Mouse (Mus musculus): ENCODE data around the gene Eif5b. TPM values are rescaled to one million over a fixed set of nuclear protein-coding genes. Genes with fewer than 3 reads are reported as not detected.
"Not testable (repeated sequence)": the region's sequence is repeated elsewhere in the genome, so short reads cannot be mapped to it uniquely, and the experiment has no call there.

Gene Eif5b
- total and polyA plus RNA-seq, 2 experiments: 3.4 to 17.1 TPM

DNA sequence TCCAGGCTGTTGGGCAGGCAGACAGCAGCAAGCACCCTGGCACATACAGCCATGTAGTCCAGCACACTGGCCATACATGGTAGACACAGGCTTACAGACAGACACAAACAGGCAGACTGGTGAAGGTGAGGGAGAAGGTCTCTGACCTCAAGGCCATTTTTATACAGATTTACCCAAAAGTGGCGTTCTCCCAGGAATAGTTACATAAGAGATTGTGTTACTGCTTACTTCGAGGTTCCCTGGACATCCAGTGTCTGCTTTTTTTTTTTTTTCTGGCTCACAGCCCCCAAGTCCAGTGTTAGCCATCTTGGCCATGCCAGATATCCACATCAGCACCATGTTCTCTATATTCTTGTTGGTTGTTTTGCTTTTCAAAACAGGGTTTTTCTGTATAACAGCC lies 39.3 kb upstream of the Eif5b start:
- H3K27me3 ChIP-seq (ENCODE audit: control insufficient read depth, insufficient read depth, low read length): no peaks in the 10 kb centered on the region
- WGBS: 34% methylated on average over 2 of the region's 2 CpGs
- TF ChIP-seq CTCF (IDR thresholded peaks at IDR 0.05; ENCODE audit: low read depth, low read length) (no peak), POLR2A (IDR thresholded peaks at IDR 0.05; ENCODE audit: extremely low read depth, insufficient read depth, low read length) (no peak)
- H3K79me2 ChIP-seq (ENCODE audit: control insufficient read depth, insufficient read depth, low read length): no peaks in the 10 kb centered on the region
- H3K4me1 ChIP-seq (ENCODE audit: control insufficient read depth, insufficient read depth, low read length): no peaks in the 10 kb centered on the region
- H3K27ac ChIP-seq (replicated peaks; ENCODE audit: insufficient read depth, low read depth, low read length): no peak overlapping the region
- no peak overlapping the region for H3K9ac ChIP-seq (ENCODE audit: low read depth, low read length)
- H3K4me3 ChIP-seq (ENCODE audit: insufficient read depth, low read depth, low read length): no peak overlapping the region
- H3K36me3 ChIP-seq (ENCODE audit: control insufficient read depth, insufficient read depth, low read length): no peaks in the 10 kb centered on the region
- DNase-seq (ENCODE audit: extremely low read depth, low read depth, low spot score): no peak

DNA sequence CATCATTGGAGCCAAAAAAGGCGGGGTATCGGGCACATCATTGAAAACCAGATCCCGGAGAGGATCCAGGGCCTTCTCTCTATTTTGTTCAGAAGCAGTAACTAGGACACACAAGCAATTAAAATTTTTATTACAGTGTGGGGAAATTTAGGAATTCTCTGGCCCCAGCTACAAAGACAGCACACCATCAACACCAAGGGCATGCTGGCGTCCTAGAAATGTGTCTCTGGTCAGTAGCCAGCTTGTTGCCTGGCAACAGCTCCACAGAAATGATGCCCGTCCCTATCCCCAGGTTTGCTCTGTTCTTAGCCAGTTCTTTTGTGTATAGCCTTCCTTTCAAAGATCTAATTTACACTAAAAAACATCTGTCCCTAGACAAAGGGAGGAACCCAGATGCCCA lies 38.3 kb upstream of the Eif5b start:
- no peak for DNase-seq (ENCODE audit: extremely low read depth, low read depth, low spot score)
- H3K27me3 ChIP-seq (ENCODE audit: control insufficient read depth, insufficient read depth, low read length): no peaks in the 10 kb centered on the region
- H3K4me1 ChIP-seq (ENCODE audit: control insufficient read depth, insufficient read depth, low read length): no peaks in the 10 kb centered on the region
- no peak overlapping the region for H3K4me3 ChIP-seq (ENCODE audit: insufficient read depth, low read depth, low read length)
- no peaks in the 10 kb centered on the region for H3K79me2 ChIP-seq (ENCODE audit: control insufficient read depth, insufficient read depth, low read length)
- no peak overlapping the region for H3K9ac ChIP-seq (ENCODE audit: low read depth, low read length)
- no peak overlapping the region for H3K27ac ChIP-seq (replicated peaks; ENCODE audit: insufficient read depth, low read depth, low read length)
- TF ChIP-seq CTCF (IDR thresholded peaks at IDR 0.05; ENCODE audit: low read depth, low read length) (no peak), POLR2A (IDR thresholded peaks at IDR 0.05; ENCODE audit: extremely low read depth, insufficient read depth, low read length) (no peak)
- 82% methylated on average over 5 of the region's 5 CpGs for WGBS
- no peaks in the 10 kb centered on the region for H3K36me3 ChIP-seq (ENCODE audit: control insufficient read depth, insufficient read depth, low read length)

DNA sequence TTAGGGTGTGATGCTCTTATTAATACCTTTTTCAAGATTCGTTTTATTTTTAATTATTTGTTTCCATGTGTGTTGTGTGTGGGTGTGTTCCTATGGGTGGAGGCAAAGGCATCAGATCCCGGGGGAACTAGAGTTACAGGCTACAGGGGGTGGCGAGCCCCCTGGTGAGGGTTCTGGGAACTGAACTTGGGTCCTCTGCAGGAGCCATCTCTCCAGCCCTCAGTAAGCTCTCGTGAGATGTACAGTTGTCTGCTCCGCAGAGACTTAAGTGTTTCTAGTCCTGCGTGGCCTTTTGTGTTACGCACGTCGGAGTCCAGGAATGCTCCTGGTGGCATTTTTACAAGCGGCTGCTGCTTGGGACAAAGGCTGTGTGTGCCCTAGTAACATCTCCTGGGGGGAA lies 32.2 kb upstream of the Eif5b start:
- Histone ChIP-seq H3K4me3 (ENCODE audit: insufficient read depth, low read depth, low read length) (no peak overlapping the region), H3K27me3 (ENCODE audit: control insufficient read depth, insufficient read depth, low read length) (no peaks in the 10 kb centered on the region), H3K9ac (ENCODE audit: low read depth, low read length) (no peak overlapping the region), H3K27ac (replicated peaks; ENCODE audit: insufficient read depth, low read depth, low read length) (no peak overlapping the region), H3K79me2 (ENCODE audit: control insufficient read depth, insufficient read depth, low read length) (no peaks in the 10 kb centered on the region), H3K4me1 (ENCODE audit: control insufficient read depth, insufficient read depth, low read length) (no peaks in the 10 kb centered on the region), H3K36me3 (ENCODE audit: control insufficient read depth, insufficient read depth, low read length) (no peaks in the 10 kb centered on the region)
- no peak for DNase-seq (ENCODE audit: extremely low read depth, low read depth, low spot score)
- WGBS: 74% methylated on average over 10 of the region's 10 CpGs
- no peak for TF ChIP-seq CTCF (IDR thresholded peaks at IDR 0.05; ENCODE audit: low read depth, low read length)
- TF ChIP-seq POLR2A (IDR thresholded peaks at IDR 0.05; ENCODE audit: extremely low read depth, insufficient read depth, low read length): no peak

DNA sequence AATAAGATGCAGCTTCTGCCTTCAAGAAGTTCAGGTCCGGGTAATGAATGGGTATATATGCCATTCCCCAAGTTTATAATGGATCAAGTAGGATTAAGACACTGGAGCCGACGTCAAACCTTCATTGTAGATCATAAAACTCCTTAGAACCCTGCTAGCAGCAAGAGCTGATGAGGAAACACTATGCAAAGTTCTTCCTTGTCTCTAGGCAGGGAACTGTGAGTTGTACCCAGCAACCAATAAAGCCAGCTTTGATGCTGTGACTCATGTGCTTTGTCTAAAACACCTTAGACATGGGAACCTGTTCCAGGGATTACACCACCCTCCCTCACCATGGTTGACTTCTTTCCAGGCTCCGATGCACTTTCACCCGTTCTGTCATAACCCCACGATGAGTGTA lies 29.1 kb upstream of the Eif5b start:
- WGBS: 83% methylated on average over 6 of the region's 6 CpGs
- Histone ChIP-seq H3K4me1 (ENCODE audit: control insufficient read depth, insufficient read depth, low read length) (no peaks in the 10 kb centered on the region), H3K9ac (ENCODE audit: low read depth, low read length) (no peak overlapping the region), H3K27me3 (ENCODE audit: control insufficient read depth, insufficient read depth, low read length) (no peaks in the 10 kb centered on the region), H3K36me3 (ENCODE audit: control insufficient read depth, insufficient read depth, low read length) (no peaks in the 10 kb centered on the region), H3K4me3 (ENCODE audit: insufficient read depth, low read depth, low read length) (no peak overlapping the region), H3K79me2 (ENCODE audit: control insufficient read depth, insufficient read depth, low read length) (no peaks in the 10 kb centered on the region), H3K27ac (replicated peaks; ENCODE audit: insufficient read depth, low read depth, low read length) (no peak overlapping the region)
- TF ChIP-seq CTCF (IDR thresholded peaks at IDR 0.05; ENCODE audit: low read depth, low read length) (no peak), POLR2A (IDR thresholded peaks at IDR 0.05; ENCODE audit: extremely low read depth, insufficient read depth, low read length) (no peak)
- no peak for DNase-seq (ENCODE audit: extremely low read depth, low read depth, low spot score)

DNA sequence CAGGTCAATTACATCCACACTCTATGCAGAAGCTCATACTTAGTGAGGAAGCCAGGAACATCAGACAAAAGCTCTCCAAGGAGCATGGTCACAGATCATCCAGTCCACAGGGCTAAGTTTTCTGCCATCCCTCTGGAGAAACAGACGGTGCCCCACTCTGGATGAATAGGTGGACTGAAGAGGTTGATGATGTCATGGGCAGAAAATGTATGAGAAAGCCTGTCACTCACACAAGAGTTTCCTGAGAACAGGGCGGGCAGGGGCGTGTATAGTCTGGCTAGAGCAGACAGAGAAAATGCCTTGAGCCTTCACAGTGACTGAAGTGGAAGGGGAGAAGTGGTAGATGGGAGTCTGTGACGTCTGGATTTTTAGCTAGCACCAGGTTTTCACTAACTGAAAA lies 26.3 kb upstream of the Eif5b start:
- no peak for DNase-seq (ENCODE audit: extremely low read depth, low read depth, low spot score)

DNA sequence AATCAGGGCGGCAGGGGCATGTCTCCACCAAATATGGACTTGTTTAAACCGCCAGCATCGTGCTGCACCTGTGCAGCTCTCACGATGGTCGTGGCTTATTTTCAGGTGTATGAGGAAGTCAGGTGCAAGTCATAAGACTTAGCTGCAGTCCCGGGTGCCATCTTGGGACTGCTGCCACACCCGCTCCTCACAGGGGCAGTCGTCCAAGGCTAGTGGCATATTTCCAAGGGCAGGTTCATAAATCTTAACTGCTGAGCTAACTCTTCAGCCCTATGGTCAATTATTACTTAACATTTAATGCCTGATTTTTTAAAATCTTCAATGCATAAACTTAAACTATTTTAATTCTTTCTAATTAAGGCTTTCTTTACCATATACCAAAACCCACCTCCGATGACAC lies 21.1 kb upstream of the Eif5b start:
- not testable (repeated sequence) for H3K4me3 ChIP-seq (ENCODE audit: insufficient read depth, low read depth, low read length); H3K9ac ChIP-seq (ENCODE audit: low read depth, low read length); H3K27me3 ChIP-seq (ENCODE audit: control insufficient read depth, insufficient read depth, low read length); H3K36me3 ChIP-seq (ENCODE audit: control insufficient read depth, insufficient read depth, low read length); H3K79me2 ChIP-seq (ENCODE audit: control insufficient read depth, insufficient read depth, low read length); H3K4me1 ChIP-seq (ENCODE audit: control insufficient read depth, insufficient read depth, low read length); DNase-seq (ENCODE audit: extremely low read depth, low read depth, low spot score); H3K27ac ChIP-seq (replicated peaks; ENCODE audit: insufficient read depth, low read depth, low read length)
- WGBS: 75% methylated on average over 9 of the region's 9 CpGs

More for the DNA sequence above, 26.3 kb upstream of the Eif5b start:
- no peak overlapping the region for H3K9ac ChIP-seq (ENCODE audit: low read depth, low read length)
- no peak overlapping the region for H3K4me3 ChIP-seq (ENCODE audit: insufficient read depth, low read depth, low read length)
- no peaks in the 10 kb centered on the region for H3K27me3 ChIP-seq (ENCODE audit: control insufficient read depth, insufficient read depth, low read length)
- no peaks in the 10 kb centered on the region for H3K4me1 ChIP-seq (ENCODE audit: control insufficient read depth, insufficient read depth, low read length)
- 70% methylated on average over 4 of the region's 4 CpGs for WGBS
- H3K36me3 ChIP-seq (ENCODE audit: control insufficient read depth, insufficient read depth, low read length): no peaks in the 10 kb centered on the region
- TF ChIP-seq CTCF (IDR thresholded peaks at IDR 0.05; ENCODE audit: low read depth, low read length): no peak
- no peak for TF ChIP-seq POLR2A (IDR thresholded peaks at IDR 0.05; ENCODE audit: extremely low read depth, insufficient read depth, low read length)
- H3K79me2 ChIP-seq (ENCODE audit: control insufficient read depth, insufficient read depth, low read length): no peaks in the 10 kb centered on the region
- H3K27ac ChIP-seq (replicated peaks; ENCODE audit: insufficient read depth, low read depth, low read length): no peak overlapping the region

All from liver, adult 2 months (tissue).